Mouse (Mus musculus) intestine, embryonic 16.5 days (tissue): Measurements from ENCODE around the gene D430042O09Rik. TPM values are rescaled to one million over a fixed set of nuclear protein-coding genes. Genes with fewer than 3 reads are reported as not detected.
"Not testable (repeated sequence)": the region's sequence is repeated elsewhere in the genome, so short reads cannot be mapped to it uniquely, and the experiment has no call there.

ENCODE experiments used
- ATAC-seq: fragments of 200-750 bp; cut with Nextera tagmentation; 2 replicates; pipeline ENCODE4 v1.8.0; 2017; ENCODE audit warnings: moderate TSS enrichment, moderate library complexity
- H3K27ac ChIP-seq: fragments of 300-500 bp; sonication (generic); 2 replicates; pipeline ENCODE4 v1.5.1; 2014; ENCODE audit warnings: mild to moderate bottlenecking, low read length
- H3K27me3 ChIP-seq: fragments of 300-500 bp; sonication (generic); replicated peaks from 2 replicates; pipeline ENCODE4 v1.6.1; 2014; ENCODE audit warnings: low read length, control low read depth, mixed read lengths; ENCODE audit not compliant: control insufficient read depth, insufficient read depth
- H3K36me3 ChIP-seq: fragments of 300-500 bp; sonication (generic); 2 replicates; pipeline ENCODE4 v1.6.1; 2014; ENCODE audit warnings: low read length, control low read depth; ENCODE audit not compliant: control insufficient read depth, insufficient read depth
- H3K4me1 ChIP-seq: fragments of 300-500 bp; sonication (generic); 2 replicates; pipeline ENCODE4 v1.6.1; 2014; ENCODE audit warnings: low read length, control low read depth, mixed read lengths; ENCODE audit not compliant: control insufficient read depth, insufficient read depth
- H3K4me2 ChIP-seq: fragments of 300-500 bp; sonication (generic); 2 replicates; pipeline ENCODE4 v1.6.1; 2014; ENCODE audit warnings: low read depth, low read length, control low read depth
- H3K4me3 ChIP-seq: fragments of 300-500 bp; sonication (generic); 2 replicates; pipeline ENCODE4 v1.5.1; 2014; ENCODE audit warnings: mild to moderate bottlenecking, low read length
- H3K9ac ChIP-seq: fragments of 300-500 bp; sonication (generic); 2 replicates; pipeline ENCODE4 v1.6.1; 2014; ENCODE audit warnings: low read depth, low read length
- H3K9me3 ChIP-seq: fragments of 300-500 bp; sonication (generic); 2 replicates; pipeline ENCODE4 v1.6.1; 2016; ENCODE audit warnings: low read length, control low read depth; ENCODE audit not compliant: control insufficient read depth
- WGBS: fragments of 180-500 bp; shearing (Covaris S2); extraction: QIAGEN DNeasy Blood & Tissue Kit; methylation state at CpG from one replicate; pipeline ENCODE4 v1.1.7; 2014; 5-methylcytosine and 5-hydroxymethylcytosine counted together
- polyA plus RNA-seq: library from polyadenylated mRNA; unstranded; fragments of >200 nt; fragmentation: Nextera tagmentation; extraction: Ambion mirVana; gene quantifications from 2 replicates; pipeline ENCODE4 v1.2.1, GENCODE M21; 2015

The D430042O09Rik gene
- polyA plus RNA-seq, 1 experiment from 2014 or later, result 6.0 TPM

DNA sequence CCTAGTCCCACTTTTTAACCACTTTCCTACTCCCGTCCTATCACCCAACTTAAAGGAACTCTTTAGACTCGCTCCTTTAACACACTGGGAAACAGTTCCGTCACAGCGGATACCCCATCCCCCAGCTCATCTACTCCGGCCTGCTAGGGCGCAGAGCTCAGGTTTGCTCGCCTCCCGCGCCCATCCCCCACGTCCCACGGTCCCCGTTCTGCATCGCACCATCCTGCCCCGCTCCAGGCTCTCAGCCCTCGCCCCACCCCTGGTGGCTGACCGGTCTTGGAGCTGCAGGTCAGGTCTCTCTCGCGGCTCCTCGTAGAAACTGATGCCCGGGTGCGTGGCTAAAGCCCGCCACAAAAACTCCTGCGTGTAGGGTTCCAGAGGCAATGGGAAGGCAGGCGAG lies 502 bp upstream of the D430042O09Rik start:
- Histone ChIP-seq H3K9ac (peak overlapping the region; percentile 91), H3K4me2 (peak overlapping the region; percentile 78), H3K4me1 (peaks cover 27% of the 10 kb centered on the region), H3K27ac (peak overlapping the region; percentile 87), H3K9me3 (no peaks in the 10 kb centered on the region), H3K4me3 (peak overlapping the region; percentile 84), H3K36me3 (peaks cover 15% of the 10 kb centered on the region), H3K27me3 (no peaks in the 10 kb centered on the region)
- peak; percentile 84 for ATAC-seq
- WGBS, result under 1% methylated on average over 24 of the region's 24 CpGs

DNA sequence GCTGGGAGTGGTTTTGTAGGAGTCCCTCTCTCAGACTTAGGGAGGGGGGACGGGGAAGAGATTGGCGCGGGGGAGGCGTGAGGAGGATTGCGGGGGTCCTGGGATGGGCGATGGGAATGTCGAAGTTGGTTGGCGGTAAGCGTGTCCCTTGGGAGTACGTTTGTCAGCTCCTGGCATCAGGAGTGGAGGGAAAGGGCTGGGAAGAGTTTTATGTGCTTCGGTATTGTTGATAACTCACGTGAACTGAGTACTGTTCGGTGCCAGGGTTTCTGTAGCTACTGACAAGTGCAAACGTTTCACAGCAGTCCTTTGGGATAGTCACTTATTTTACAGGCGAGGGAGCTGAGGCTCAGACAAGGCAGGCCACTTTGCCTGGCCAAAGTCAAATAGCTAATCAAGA lies 412 bp downstream of the D430042O09Rik start:
- H3K9ac ChIP-seq, result peak overlapping the region; percentile 80
- H3K4me2 ChIP-seq, result peak overlapping the region; percentile 59
- H3K27ac ChIP-seq, result 0 out of 2 replicates have a peak overlapping the region, but pooled peaks have one; percentile 32
- no peaks in the 10 kb centered on the region for H3K27me3 ChIP-seq
- no peaks in the 10 kb centered on the region for H3K9me3 ChIP-seq
- no peak for ATAC-seq
- peak overlapping the region; percentile 84 for H3K4me3 ChIP-seq
- H3K36me3 ChIP-seq, result peaks cover 8% of the 10 kb centered on the region; the same call in 1 of the 2 replicates
- H3K4me1 ChIP-seq, result peaks cover 27% of the 10 kb centered on the region
- WGBS, result under 1% methylated on average over 15 of the region's 15 CpGs

DNA sequence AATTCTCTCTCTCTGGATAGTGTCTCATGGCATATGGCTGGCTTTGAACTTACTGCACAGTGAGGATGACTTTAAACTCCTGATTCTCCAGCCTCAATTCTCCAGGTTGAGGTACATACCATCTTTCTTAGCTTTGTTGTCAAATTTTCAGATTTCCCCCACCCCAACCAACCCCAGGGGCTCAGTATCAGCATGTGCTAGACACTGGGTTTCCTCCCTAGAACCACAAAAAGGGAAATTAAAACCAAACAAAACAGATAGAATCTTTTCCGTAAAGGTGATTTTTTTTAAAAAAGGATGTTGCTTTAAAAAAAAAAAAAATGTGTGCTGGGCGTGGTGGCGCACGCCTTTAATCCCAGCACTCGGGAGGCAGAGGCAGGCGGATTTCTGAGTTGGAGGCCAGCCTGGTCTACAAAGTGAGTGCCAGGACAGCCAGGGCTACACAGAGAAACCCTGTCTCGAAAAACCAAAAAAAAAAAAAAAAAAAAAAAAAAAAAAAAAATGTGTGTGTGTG lies 5.9 kb downstream of the D430042O09Rik start:
- H3K9me3 ChIP-seq, H3K9ac ChIP-seq, H3K27ac ChIP-seq, ATAC-seq, H3K4me2 ChIP-seq, H3K4me3 ChIP-seq, H3K27me3 ChIP-seq, H3K36me3 ChIP-seq: not testable (repeated sequence)
- peaks cover 17% of the 10 kb centered on the region for H3K4me1 ChIP-seq
- WGBS, result 92% methylated on average over 6 of the region's 7 CpGs

DNA sequence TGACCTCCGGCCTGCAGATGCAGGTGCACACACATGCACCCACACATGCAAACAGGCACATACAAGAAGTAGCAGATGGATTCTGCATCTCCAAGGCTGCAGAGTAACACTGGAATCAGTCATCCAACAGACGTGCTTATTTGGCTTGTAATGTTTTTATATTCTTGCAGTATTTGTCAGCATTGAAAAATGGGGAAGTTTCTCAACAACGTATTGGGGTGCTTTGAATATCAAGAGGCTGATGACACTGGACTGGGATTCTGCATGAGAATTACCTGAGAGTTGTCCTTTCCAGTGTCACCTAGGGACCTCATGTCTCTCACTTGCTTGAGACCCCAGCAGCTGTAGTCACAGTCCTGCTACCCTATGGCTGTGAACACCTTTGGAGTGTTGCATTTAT lies 7.1 kb downstream of the D430042O09Rik start:
- Histone ChIP-seq H3K27me3 (no peaks in the 10 kb centered on the region), H3K9me3 (no peaks in the 10 kb centered on the region), H3K27ac (no peak overlapping the region), H3K4me1 (peaks cover 12% of the 10 kb centered on the region), H3K9ac (no peak overlapping the region), H3K36me3 (no peaks in the 10 kb centered on the region), H3K4me2 (no peak overlapping the region), H3K4me3 (no peak overlapping the region)
- 86% methylated on average over 3 of the region's 3 CpGs for WGBS
- no peak for ATAC-seq

DNA sequence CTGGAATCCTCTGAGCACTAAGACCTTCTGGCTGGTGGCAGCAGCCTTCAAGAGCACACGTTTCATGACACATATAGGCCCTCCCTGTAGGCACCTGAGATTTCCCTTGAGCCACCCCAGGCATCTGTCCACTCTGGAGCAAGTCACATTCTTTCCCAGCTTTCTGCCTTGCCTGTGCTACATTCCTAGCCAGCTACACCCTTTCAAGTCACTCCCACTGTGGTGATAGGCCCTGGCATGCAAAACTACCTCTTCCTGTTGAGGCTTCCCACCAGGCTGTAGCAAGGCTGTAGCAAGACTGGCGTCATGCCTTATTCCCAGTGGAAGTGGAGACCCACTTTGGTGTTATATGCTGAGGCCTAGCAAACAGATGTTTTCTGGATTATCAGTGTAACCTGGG lies 9.0 kb downstream of the D430042O09Rik start:
- no peak overlapping the region for H3K9ac ChIP-seq
- peak; percentile 80 for ATAC-seq
- H3K4me2 ChIP-seq, result no peak overlapping the region
- H3K4me3 ChIP-seq, result no peak overlapping the region
- no peaks in the 10 kb centered on the region for H3K9me3 ChIP-seq
- H3K36me3 ChIP-seq, result no peaks in the 10 kb centered on the region
- 48% methylated on average over 2 of the region's 2 CpGs for WGBS
- no peaks in the 10 kb centered on the region for H3K27me3 ChIP-seq
- H3K4me1 ChIP-seq, result peaks cover 16% of the 10 kb centered on the region
- H3K27ac ChIP-seq, result peak overlapping the region; percentile 76

DNA sequence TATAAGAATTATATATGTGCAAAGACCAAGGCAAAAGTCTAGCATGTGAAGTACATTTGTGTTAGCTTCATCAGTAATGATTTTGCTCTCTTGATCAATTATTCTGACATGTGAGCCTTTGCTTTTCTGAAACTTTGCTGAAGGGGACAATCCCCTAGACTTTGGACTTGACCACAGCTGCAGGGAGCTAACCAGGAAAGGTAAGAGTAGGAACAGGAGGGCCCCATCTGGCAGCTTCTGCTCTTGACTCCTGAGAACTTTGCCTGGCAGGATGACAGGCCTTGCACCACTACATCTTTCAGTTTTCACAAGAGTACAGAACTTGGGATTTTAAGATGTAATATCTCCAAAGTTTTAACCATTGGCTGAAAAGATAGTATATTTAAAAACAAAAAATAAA lies 9.9 kb downstream of the D430042O09Rik start:
- H3K4me1 ChIP-seq, result peaks cover 16% of the 10 kb centered on the region
- peak; percentile 77 for ATAC-seq
- no peaks in the 10 kb centered on the region for H3K36me3 ChIP-seq
- no peaks in the 10 kb centered on the region for H3K27me3 ChIP-seq
- peak overlapping the region; percentile 76 for H3K27ac ChIP-seq
- H3K4me2 ChIP-seq, result no peak overlapping the region
- H3K9ac ChIP-seq, result no peak overlapping the region
- no peaks in the 10 kb centered on the region for H3K9me3 ChIP-seq
- H3K4me3 ChIP-seq, result no peak overlapping the region

DNA sequence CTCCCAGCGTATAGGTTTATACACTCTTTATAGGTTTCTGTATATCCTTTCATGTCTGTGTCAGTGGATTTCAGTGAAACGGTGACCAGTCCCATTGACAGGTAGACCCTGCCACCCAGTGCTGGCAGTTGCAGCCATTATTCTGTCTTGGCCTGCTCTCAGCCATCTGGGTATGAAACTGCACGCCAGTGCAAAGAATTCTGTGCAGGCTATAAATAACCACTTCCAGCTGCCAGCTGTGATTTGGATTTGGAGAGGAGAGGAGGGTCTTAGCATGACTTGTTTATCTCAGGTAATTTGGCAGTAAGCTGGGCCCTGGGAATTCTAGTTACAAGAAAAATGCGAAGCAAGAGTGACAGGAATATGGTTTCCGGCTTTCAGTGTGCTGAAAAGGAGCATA lies 12.7 kb downstream of the D430042O09Rik start:
- 51% methylated on average over 5 of the region's 5 CpGs for WGBS
- Histone ChIP-seq H3K4me2 (no peak overlapping the region), H3K9ac (no peak overlapping the region), H3K27ac (0 out of 2 replicates have a peak overlapping the region, but pooled peaks have one; percentile 42), H3K27me3 (no peaks in the 10 kb centered on the region), H3K36me3 (no peaks in the 10 kb centered on the region), H3K4me3 (no peak overlapping the region), H3K9me3 (no peaks in the 10 kb centered on the region), H3K4me1 (peaks cover 19% of the 10 kb centered on the region)
- ATAC-seq, result no peak

DNA sequence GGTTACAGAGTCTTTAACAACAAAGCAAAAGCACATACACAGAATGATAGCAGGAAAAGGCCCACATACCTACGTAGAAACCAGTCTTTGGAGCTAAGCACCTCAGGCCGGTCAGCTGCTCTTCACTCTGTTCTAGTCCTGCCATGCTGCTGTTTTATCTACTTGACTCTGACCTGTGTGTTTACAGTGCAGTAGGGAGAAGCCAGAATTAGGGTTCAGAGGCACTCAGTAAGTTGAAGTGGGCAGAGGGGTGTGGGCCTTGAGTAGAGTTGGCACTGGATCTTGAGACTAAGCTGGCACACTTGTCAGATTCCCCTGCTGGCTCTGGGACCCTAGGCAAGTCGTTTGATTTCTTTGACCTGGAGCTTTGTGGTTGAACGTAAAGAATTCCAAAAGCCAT lies 13.3 kb downstream of the D430042O09Rik start:
- no peaks in the 10 kb centered on the region for H3K27me3 ChIP-seq
- no peaks in the 10 kb centered on the region for H3K9me3 ChIP-seq
- no peak overlapping the region for H3K4me3 ChIP-seq
- H3K9ac ChIP-seq, result no peak overlapping the region
- no peak for ATAC-seq
- H3K4me1 ChIP-seq, result peaks cover 19% of the 10 kb centered on the region
- 73% methylated on average over 4 of the region's 4 CpGs for WGBS
- no peak overlapping the region for H3K27ac ChIP-seq
- H3K4me2 ChIP-seq, result no peak overlapping the region
- no peaks in the 10 kb centered on the region for H3K36me3 ChIP-seq

DNA sequence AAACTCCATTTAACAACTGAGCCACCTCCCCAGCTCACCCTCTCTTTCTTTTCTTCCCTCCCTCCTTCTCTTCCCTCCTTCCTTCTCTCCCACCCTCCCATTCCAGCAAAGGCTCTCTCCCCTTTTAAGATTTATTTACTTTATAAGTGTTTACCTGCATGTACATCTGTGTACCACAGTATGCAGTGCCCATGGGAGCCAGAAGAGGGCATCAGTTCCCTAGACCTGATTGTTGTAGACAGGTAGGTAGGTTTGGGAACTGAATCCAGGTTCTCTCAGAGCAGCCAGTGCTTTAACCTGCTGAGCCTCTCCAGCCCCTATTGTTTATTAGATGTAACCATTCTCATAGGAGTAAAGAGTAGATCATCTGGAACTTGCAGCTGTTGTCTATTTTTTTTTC lies 14.4 kb downstream of the D430042O09Rik start:
- Histone ChIP-seq H3K27me3 (no peaks in the 10 kb centered on the region), H3K4me3 (no peak overlapping the region), H3K9me3 (no peaks in the 10 kb centered on the region), H3K4me1 (peaks cover 15% of the 10 kb centered on the region; the same call in 1 of the 2 replicates), H3K4me2 (no peak overlapping the region), H3K9ac (no peak overlapping the region), H3K27ac (no peak overlapping the region), H3K36me3 (no peaks in the 10 kb centered on the region)
- ATAC-seq, result no peak
